Mouse (Mus musculus) G1E (cell line): ENCODE measurements around the gene Lurap1l.

ENCODE experiments used
- CTCF ChIP-seq: IDR thresholded peaks from 2 replicates; pipeline ENCODE4 v1.5.1; 2012; ENCODE audit warnings: low read depth, low read length, inconsistent platforms, mixed read lengths
- GATA1 ChIP-seq: IDR thresholded peaks from 2 replicates; pipeline ENCODE4 v1.6.1; 2012; ENCODE audit warnings: borderline replicate concordance, low read length, inconsistent platforms, mixed read lengths
- GATA2 ChIP-seq: IDR thresholded peaks from 2 replicates; pipeline ENCODE4 v1.6.1; 2012; ENCODE audit warnings: low read depth, low read length, inconsistent platforms, borderline replicate concordance
- POLR2AphosphoS5 ChIP-seq: IDR thresholded peaks from 2 replicates; pipeline ENCODE4 v1.6.1; 2012; ENCODE audit warnings: low read depth, low read length, inconsistent platforms; ENCODE audit not compliant: insufficient replicate concordance
- TAL1 ChIP-seq: conservative IDR thresholded peaks from 2 replicates; pipeline ENCODE4 v1.6.1; 2012; ENCODE audit warnings: low read depth, low read length, inconsistent platforms, mixed read lengths

GRCm38 (mm10) chr4:80924815-80925214 is 14.4 kb downstream of the Lurap1l start:
- no peak for TF ChIP-seq CTCF
- no peak for TF ChIP-seq GATA1
- TF ChIP-seq TAL1: no peak
- TF ChIP-seq GATA2: no peak
- TF ChIP-seq POLR2AphosphoS5: no peak
